ENCODE assay signal across 15 mouse cellular contexts in the genomic region with DNA sequence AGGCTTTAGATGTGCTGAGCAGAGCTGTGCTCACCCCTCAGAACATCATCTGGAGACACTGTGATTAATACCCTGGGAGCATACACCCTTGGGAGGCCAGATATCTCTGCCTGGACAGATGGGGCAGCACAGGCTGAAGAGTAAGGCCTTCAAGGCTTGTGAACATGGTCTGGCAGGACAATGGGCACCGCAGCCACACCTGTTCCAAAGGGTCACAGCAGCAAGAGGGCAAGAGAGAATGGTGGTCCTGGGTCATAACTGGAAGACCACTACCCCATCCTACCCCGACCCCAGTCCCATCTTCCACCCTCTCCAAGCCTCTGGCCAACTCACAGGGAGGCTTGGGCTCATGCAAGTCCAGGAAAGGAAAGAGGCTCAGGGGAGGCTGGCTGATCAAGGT. TPM values are rescaled to one million over a fixed set of nuclear protein-coding genes. Genes with fewer than 3 reads are reported as not detected.
DNase-seq lines count a peak whose midpoint lies in the region; ATAC-seq and TF ChIP-seq lines count a peak whose summit lies in the region.
"Had no signal": no experiment of that assay in that cellular context is flagged by ENCODE, and none has a peak within 500 bp of the region (broad histone marks: within the 10 kb centered on the region; RNA-seq: fewer than 3 reads in every experiment).

No protein-coding gene starts in this region.

- peak; percentile 14 for DNase-seq in cerebellum, adult 9-11 months
- no peak for DNase-seq in cerebellum, postnatal 25 days
- DNase-seq in heart, postnatal 0 days (ENCODE audit: low spot score): no peak
- no peak for DNase-seq in heart, adult 9 months (ENCODE audit: low spot score in 2 of 2)
- DNase-seq in layer of hippocampus, adult 9-10 months (ENCODE audit: low spot score): no peak
- DNase-seq: gastrocnemius, postnatal 36 days; right cerebral cortex, postnatal 25 days had no signal

- no peak for TF ChIP-seq CTCF in heart, postnatal 0 days (IDR thresholded peaks at IDR 0.05; ENCODE audit: low read depth)

- no peak for ATAC-seq in heart, postnatal 0 days (ENCODE audit: insufficient read depth, low read depth)
- no peak for ATAC-seq in megakaryocyte, adult 5-6 weeks (ENCODE audit: poor library complexity, severe bottlenecking)
- ATAC-seq in stomach, embryonic 15.5 days (ENCODE audit: insufficient read depth, low FRiP score, low read depth): no peak

- H3K36me3 ChIP-seq in heart, postnatal 0 days (replicated peaks; ENCODE audit: control insufficient read depth, insufficient read depth, low read length): peaks cover 10% of the 10 kb centered on the region; the same call in 1 of the 2 replicates
- H3K36me3 ChIP-seq in megakaryocyte, embryonic 14.5 days (replicated peaks; ENCODE audit: low read length): peaks cover 13% of the 10 kb centered on the region
- peaks cover 14% of the 10 kb centered on the region for H3K36me3 ChIP-seq in stomach, embryonic 15.5 days

- H3K4me3 ChIP-seq in heart, postnatal 0 days (ENCODE audit: low read depth, low read length): no peak overlapping the region
- H3K4me3 ChIP-seq in megakaryocyte, embryonic 14.5 days (replicated peaks): peak overlapping the region; percentile 19
- no peak overlapping the region for H3K4me3 ChIP-seq in stomach, embryonic 15.5 days (replicated peaks)
- H3K4me3 ChIP-seq: erythroblast, embryonic 14.5 days; left cerebral cortex, adult 2 months; midbrain, embryonic 12.5 days had no signal

- H3K4me1 ChIP-seq in heart, postnatal 0 days (ENCODE audit: control insufficient read depth, insufficient read depth): peaks cover 62% of the 10 kb centered on the region
- peaks cover 37% of the 10 kb centered on the region for H3K4me1 ChIP-seq in megakaryocyte, embryonic 14.5 days
- peaks cover 48% of the 10 kb centered on the region for H3K4me1 ChIP-seq in stomach, embryonic 15.5 days

- WGBS in heart, postnatal 0 days: 100% methylated on average over 2 of the region's 2 CpGs
- 94% methylated on average over 2 of the region's 2 CpGs for WGBS in stomach, embryonic 15.5 days

- H3K4me2 ChIP-seq in heart, postnatal 0 days (ENCODE audit: low read depth, low read length): no peak overlapping the region
- H3K4me2 ChIP-seq in stomach, embryonic 15.5 days: no peak overlapping the region
- H3K4me2 ChIP-seq: midbrain, embryonic 12.5 days had no signal

- no peak for TF ChIP-seq EP300 in heart, postnatal 0 days (IDR thresholded peaks at IDR 0.05; ENCODE audit: low read depth)

- no peak overlapping the region for H3K9ac ChIP-seq in heart, postnatal 0 days (replicated peaks; ENCODE audit: low read depth, low read length)
- H3K9ac ChIP-seq in stomach, embryonic 15.5 days: no peak overlapping the region
- H3K9ac ChIP-seq: liver, embryonic 14.5 days; midbrain, embryonic 12.5 days had no signal

- no peaks in the 10 kb centered on the region for H3K9me3 ChIP-seq in heart, postnatal 0 days (replicated peaks; ENCODE audit: control insufficient read depth, low read length)
- no peaks in the 10 kb centered on the region for H3K9me3 ChIP-seq in megakaryocyte, embryonic 14.5 days
- no peaks in the 10 kb centered on the region for H3K9me3 ChIP-seq in stomach, embryonic 15.5 days
- H3K9me3 ChIP-seq: G1E; midbrain, embryonic 12.5 days had no signal

- H3K27ac ChIP-seq in heart, postnatal 0 days (ENCODE audit: low read depth): peak overlapping the region; percentile 88
- peak overlapping the region; percentile 80 for H3K27ac ChIP-seq in stomach, embryonic 15.5 days
- H3K27ac ChIP-seq: left cerebral cortex, adult 2 months; liver, embryonic 14.5 days had no signal

- H3K27me3 ChIP-seq in heart, postnatal 0 days (ENCODE audit: control insufficient read depth, insufficient read depth, low read length): no peaks in the 10 kb centered on the region
- peaks cover 85% of the 10 kb centered on the region for H3K27me3 ChIP-seq in megakaryocyte, embryonic 14.5 days (replicated peaks)
- H3K27me3 ChIP-seq in stomach, embryonic 15.5 days (replicated peaks): no peaks in the 10 kb centered on the region
- H3K27me3 ChIP-seq: midbrain, embryonic 12.5 days had no signal

RNA-seq across cellular contexts. Expression of gene Plxna1, which starts 11.9 kb away (rescaled TPM):
- total RNA-seq in heart, postnatal 0 days (2014; rRNA removed; ENCODE audit: low replicate concordance): 30.4 and 133 TPM in 2 replicates
- 7.8 and 8.1 TPM in 2 replicates for polyA plus RNA-seq in heart, postnatal 0 days (2015; fragmentation: Nextera tagmentation; extraction: Ambion mirVana)
- 2.1 and 2.9 TPM in 2 replicates for polyA plus RNA-seq in megakaryocyte, embryonic 14.5 days (2012; ENCODE audit: insufficient read depth, low replicate concordance)
- 0.91 and 2.7 TPM in 2 replicates for total RNA-seq in megakaryocyte, adult 5-6 weeks (2015)
- total RNA-seq in megakaryocyte, adult 5-6 weeks (2017): 1.4 and 5.7 TPM in 2 replicates
- 19.9 and 20.6 TPM in 2 replicates for polyA plus RNA-seq in stomach, embryonic 15.5 days (2015; fragmentation: Nextera tagmentation; extraction: Ambion mirVana)
